Mouse (Mus musculus) bone marrow macrophage, adult 2 months (primary cell): ENCODE data around the gene Adam15. TPM values are rescaled to one million over a fixed set of nuclear protein-coding genes. Genes with fewer than 3 reads are reported as not detected.

Experiments
- H3K27ac ChIP-seq: 2 replicates; pipeline ENCODE4 v1.5.1; 2012; ENCODE audit warnings: low read depth, low read length; ENCODE audit not compliant: insufficient read depth
- H3K4me1 ChIP-seq: 2 replicates; pipeline ENCODE4 v1.6.1; 2012; ENCODE audit warnings: low read length; ENCODE audit not compliant: control insufficient read depth, insufficient read depth
- H3K4me3 ChIP-seq: 2 replicates; pipeline ENCODE4 v1.5.1; 2012; ENCODE audit warnings: mild to moderate bottlenecking, low read length, moderate library complexity; ENCODE audit not compliant: insufficient read depth
- CTCF ChIP-seq: IDR thresholded peaks from 2 replicates; pipeline ENCODE4 v1.5.1; 2012; ENCODE audit warnings: low read depth, mild to moderate bottlenecking, low read length, moderate library complexity
- POLR2A ChIP-seq: IDR thresholded peaks from 2 replicates; pipeline ENCODE4 v1.6.1; 2012; ENCODE audit warnings: mild to moderate bottlenecking, low read depth, low read length, borderline replicate concordance
- polyA plus RNA-seq: library from polyadenylated mRNA; stranded (reverse); fragments of >200 nt; gene quantifications from 2 replicates; pipeline ENCODE4 v1.2.4, GENCODE M21; 2012; ENCODE audit not compliant: missing spikeins, insufficient read depth, insufficient read length

Gene Adam15
- polyA plus RNA-seq, 1 experiment: 328 TPM

DNA sequence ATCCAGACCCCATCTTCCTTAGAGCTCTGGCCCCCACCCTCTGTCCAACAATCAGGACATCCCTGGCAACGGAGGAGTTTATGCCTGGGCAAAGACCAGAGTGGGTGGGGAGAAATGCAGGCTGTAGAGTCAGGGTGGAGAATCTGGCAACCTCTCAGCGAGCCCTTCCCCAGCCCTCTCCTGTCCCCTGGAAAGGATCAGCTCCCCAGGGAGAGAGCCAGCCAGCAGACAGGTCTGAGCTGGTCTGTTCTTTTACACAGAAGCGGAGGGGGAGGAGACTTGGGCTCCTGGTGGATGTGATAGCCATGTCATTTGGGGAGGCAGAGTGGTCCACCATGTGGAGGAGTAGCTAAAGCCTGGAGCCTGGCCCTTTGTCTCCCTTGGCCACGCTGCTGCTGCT is 21.2 kb downstream of the Adam15 start:
- TF ChIP-seq CTCF: 0 out of 2 replicates have a peak, but pooled peaks have one; percentile 6
- no peak for TF ChIP-seq POLR2A
- H3K4me1 ChIP-seq: no peaks in the 10 kb centered on the region
- H3K4me3 ChIP-seq: no peak overlapping the region
- H3K27ac ChIP-seq: no peak overlapping the region

DNA sequence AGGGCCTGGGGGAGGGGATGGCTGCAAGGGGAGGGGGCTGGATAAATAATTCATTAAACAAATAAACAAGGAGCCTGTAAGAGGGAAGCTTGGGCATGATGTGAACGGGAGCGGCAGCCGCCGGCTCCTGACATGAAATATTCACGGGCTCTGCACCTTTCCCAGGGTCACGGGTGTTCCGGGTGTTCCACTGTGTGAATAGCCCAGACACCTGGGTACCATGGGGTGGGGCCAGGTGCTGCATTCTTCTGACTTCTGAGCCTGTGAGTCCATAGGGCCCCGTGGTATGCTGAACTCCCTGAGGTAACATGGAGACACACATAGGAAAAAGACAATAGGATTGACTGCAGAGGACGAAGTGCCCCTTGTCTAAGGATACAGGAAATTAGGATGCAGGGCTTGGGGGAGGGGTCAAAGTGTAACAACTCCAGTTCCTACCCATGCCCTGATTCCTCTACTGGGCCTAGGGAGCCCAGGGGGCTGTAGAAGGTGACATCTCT is 22.4 kb downstream of the Adam15 start:
- no peak for TF ChIP-seq CTCF
- no peak for TF ChIP-seq POLR2A
- Histone ChIP-seq H3K27ac (no peak overlapping the region), H3K4me3 (no peak overlapping the region), H3K4me1 (no peaks in the 10 kb centered on the region)

DNA sequence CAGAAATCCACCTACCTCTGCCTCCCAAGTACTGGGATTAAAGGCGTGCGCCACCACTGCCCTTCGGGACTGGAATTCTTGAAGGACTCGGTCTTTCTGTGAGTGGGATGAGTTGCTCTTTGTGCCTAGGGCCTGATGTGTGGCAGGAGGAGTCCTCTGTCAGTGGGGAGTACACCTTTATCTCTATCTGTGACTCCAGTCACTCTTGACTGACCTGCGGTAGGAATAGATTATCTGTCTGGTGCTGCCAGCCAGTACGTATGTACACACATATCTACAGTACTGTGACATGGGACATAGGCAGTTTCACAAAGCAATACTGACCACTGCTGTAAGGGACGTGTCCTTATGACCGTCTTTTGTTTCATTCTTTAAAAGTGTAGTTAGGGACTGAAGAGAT is 23.9 kb downstream of the Adam15 start:
- no peak overlapping the region for H3K27ac ChIP-seq
- H3K4me3 ChIP-seq: no peak overlapping the region
- H3K4me1 ChIP-seq: no peaks in the 10 kb centered on the region
- no peak for TF ChIP-seq POLR2A
- no peak for TF ChIP-seq CTCF

DNA sequence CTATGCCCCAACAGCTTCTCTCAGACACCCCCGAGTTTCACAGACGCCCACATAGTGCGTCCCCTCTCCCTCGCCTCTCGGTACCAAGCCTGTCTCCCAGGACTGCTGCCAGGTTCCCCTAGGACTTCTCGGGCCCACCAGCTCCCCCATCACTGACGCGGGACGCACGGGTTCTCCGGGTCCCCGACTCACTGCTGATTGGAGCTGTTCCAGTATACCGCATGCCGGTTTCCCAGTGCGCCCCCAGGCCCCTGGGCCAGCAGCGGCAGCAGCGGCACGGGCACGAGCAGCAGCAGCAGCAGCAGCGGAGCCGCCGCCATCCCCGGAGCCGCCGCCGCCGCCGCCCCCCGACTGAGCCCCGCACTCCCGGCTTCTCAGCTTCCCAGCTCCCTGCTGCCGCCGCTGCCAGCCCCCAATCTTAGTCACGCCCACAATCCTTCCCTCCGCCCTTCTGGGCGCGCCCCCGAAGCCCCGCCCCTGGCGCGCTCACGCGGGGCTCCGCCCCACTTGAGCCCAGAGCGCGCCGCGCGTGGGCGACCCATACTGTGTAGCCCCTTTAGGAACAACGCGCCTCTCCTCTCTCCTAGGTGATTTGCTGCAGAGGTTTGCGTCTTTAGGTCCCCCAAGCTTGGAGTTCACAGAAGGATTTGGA is 27.2 kb downstream of the Adam15 start, which contains the start of gene Efna3:
Gene Efna3, minus strand, starts transcription at position 452 of the 652 bp plus-strand sequence.
- TF ChIP-seq POLR2A: no peak
- no peak for TF ChIP-seq CTCF
- Histone ChIP-seq H3K27ac (no peak within 1 kb of the TSS), H3K4me3 (peak within 1 kb of the TSS; percentile 38), H3K4me1 (peaks cover 3% of the 10 kb centered on the region; the same call in 1 of the 2 replicates)

DNA sequence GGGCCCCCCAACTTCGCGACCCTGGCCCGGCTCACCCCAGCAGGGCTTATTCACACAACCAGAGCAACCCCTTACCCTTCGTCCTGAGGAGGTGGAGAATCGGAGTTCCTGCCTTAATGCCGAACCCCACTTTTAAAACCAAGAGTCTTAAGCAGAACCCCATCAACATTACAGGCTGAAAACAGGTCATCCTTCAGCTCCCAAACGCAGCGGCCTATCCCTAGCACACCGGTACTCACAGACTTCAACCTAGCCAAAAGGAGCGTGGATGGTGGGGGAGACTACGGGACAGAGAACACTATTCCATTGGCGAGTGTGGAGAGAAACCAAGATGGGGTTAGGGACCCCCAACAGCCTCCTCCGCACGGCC is 27.7 kb downstream of the Adam15 start:
- TF ChIP-seq POLR2A: no peak
- TF ChIP-seq CTCF: no peak
- H3K27ac ChIP-seq: no peak overlapping the region
- H3K4me3 ChIP-seq: peak overlapping the region; percentile 38
- H3K4me1 ChIP-seq: peaks cover 3% of the 10 kb centered on the region; the same call in 1 of the 2 replicates

GRCm38 (mm10) chr3:89321183-89322130 is 28.3 kb downstream of the Adam15 start:
- peak overlapping the region; percentile 38 for H3K4me3 ChIP-seq
- no peak overlapping the region for H3K27ac ChIP-seq
- H3K4me1 ChIP-seq: peaks cover 3% of the 10 kb centered on the region; the same call in 1 of the 2 replicates
- TF ChIP-seq POLR2A: no peak
- TF ChIP-seq CTCF: no peak

DNA sequence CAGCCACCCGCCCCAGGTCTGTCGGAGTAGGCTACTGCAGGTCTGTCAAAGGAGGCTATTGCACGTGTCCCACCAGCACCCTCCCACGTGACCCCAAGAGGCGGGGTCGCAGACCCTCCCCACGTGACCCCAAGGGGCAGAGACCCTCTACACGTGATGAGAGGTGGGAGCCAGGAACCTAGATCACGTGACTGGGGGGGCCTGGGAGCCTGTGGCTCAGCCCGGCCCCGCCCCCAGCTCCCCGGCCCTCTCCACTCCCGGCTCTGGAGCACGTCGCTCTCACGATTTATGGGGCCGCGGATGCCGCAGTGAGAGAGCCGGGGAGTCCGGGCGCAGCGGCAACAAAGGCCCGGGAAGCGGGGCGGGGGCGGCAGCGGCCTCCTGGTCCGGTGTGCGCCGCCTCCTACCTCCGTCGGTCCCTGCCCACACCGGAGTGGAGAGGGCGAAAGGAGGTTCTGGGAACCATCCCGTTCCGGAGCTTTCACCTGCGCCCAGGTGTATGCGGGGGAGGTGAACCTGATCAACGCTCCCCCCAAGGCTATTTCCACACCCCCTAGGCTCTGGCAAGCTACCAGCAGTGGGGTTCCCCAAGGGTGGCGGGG is 29.1 kb downstream of the Adam15 start:
- TF ChIP-seq CTCF (no peak), POLR2A (no peak)
- Histone ChIP-seq H3K27ac (no peak overlapping the region), H3K4me1 (peaks cover 3% of the 10 kb centered on the region; the same call in 1 of the 2 replicates), H3K4me3 (0 out of 2 replicates have a peak overlapping the region, but pooled peaks have one; percentile 1)

- Histone ChIP-seq H3K27ac (no peak overlapping the region), H3K4me3 (peak overlapping the region; percentile 41), H3K4me1 (peaks cover 3% of the 10 kb centered on the region; the same call in 1 of the 2 replicates)
- no peak for TF ChIP-seq POLR2A
- no peak for TF ChIP-seq CTCF
These were observed 30.0 kb downstream of the Adam15 start for GRCm38 (mm10) chr3:89319591-89320350.

DNA sequence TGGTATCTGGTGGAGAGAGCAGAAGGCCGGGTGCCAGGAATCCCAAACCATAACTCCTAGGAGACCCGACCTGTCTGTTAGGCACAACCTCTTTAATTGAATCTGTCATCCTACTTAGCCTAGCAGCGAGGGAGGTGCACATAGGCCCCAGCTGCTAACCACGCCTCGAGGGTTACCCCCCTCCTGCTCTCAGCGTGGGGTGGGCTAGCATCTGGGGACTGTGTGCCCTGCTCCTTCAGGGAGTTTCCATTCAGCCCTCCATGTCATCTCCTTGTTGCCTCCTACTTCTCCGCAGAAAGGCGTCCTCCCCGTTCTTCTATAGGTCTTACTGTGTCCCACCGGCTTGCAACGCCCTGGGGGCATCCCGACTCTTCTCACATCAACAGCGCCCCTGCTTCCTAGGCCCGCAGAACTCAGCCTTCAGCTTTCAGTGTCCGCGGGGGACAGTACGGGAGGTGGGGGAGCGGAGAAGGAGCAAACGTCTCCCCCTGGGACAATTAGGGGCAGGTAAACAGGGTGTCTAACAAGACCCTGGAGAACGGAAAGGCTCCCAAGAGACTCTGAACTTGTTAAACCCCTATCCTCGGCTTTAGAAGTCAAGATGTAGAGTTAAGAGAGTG is 30.7 kb downstream of the Adam15 start:
- H3K27ac ChIP-seq: no peak overlapping the region
- peaks cover 3% of the 10 kb centered on the region; the same call in 1 of the 2 replicates for H3K4me1 ChIP-seq
- peak overlapping the region; percentile 41; the same call in 1 of the 2 replicates for H3K4me3 ChIP-seq
- no peak for TF ChIP-seq CTCF
- no peak for TF ChIP-seq POLR2A
